Mouse (Mus musculus): ENCODE data around the gene Relch.
A peak's percentile ranks its signal among the peaks of the same experiment; 100 is the strongest.
"Not testable (repeated sequence)": the region's sequence is repeated elsewhere in the genome, so short reads cannot be mapped to it uniquely, and the experiment has no call there.

Gene Relch

DNA sequence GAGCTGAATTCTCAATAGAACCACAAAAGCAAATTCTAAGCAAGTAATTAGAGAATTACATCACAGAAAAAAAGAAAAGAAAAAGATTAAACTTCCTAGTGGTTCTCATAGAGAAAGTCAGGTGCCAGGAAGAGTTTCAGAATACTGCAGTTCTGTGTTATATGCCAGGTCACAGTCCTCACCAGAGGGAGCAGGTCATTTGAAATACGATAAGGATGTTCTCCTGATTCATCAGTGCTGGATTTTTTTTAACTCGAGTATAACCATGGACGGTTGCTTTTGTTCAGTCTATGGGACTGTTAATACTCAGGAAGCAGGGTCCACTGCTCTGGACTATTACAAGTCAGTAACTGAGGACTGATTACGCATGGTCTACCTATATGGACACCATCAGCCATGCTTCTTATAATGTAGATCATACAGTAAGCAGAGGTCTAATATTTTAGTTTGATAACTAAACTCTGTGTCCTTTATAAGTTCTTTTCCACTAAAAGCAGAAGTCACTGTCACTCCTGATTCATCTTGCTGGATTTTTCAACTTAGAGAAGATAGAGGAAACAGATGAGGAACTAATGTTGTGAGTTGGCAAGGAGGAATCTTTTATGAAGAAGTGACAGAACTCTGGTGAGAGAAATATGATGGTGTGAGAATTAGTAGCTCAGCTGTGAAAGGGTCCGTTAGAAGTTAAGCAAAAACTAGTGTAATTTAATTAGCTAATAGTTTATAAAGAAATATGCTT, 83.4 kb downstream of the Relch start:
- DNase-seq, result no peak

- DNase-seq, result no peak
These were observed 84.6 kb downstream of the Relch start for GRCm38 (mm10) chr1:105748091-105748799.

- DNase-seq, result no peak
These were observed 88.5 kb downstream of the Relch start for GRCm38 (mm10) chr1:105752196-105752595.

GRCm38 (mm10) chr1:105752944-105753343, 89.3 kb downstream of the Relch start:
- DNase-seq, result no peak

- no peak for DNase-seq
These were observed 95.1 kb downstream of the Relch start for GRCm38 (mm10) chr1:105758798-105759197.

DNA sequence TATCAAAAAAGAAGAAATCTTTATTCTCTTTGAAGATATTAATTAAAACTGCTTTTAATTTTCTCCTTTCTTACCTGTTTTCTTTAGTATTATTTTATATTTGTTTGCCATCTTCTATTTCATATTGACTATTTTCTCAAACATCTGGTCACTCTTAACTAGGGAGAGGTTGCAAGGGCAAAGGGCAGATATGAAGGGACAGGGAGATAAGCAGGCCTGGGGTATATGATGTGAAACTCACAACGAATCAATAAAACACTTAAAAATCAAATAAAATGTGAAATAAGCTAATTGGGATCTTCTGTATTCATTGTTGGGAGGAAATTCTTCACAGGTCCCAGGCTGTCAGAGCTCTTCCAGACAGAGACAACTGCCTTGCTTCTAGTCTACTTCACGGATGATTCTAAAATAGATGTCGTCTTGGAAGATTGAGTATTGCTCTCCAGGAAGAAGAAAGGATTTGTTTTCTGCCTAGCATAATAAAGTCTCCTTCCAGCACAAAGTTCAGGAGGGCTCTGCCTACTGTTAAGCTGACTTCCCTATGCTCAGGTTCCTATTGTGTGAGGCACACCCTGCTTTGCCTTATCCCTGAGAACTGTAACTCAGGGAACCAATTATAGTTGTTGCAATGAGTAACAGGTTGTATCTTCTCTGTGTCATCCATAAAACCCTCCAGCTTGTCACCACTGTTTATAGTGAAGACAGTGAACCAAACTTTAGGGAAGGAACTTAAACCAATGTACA, 95.9 kb downstream of the Relch start:
- DNase-seq, result no peak

- no peak for DNase-seq
These were observed 101.9 kb downstream of the Relch start for GRCm38 (mm10) chr1:105765586-105765985.

GRCm38 (mm10) chr1:105766099-105766498, 102.4 kb downstream of the Relch start:
- not testable (repeated sequence) for DNase-seq

- no peak for DNase-seq
These were observed 104.7 kb downstream of the Relch start for GRCm38 (mm10) chr1:105768397-105768796.

- DNase-seq, result no peak
These were observed 107.0 kb downstream of the Relch start for GRCm38 (mm10) chr1:105770685-105771084.

GRCm38 (mm10) chr1:105776426-105776825, 112.8 kb downstream of the Relch start:
- no peak for DNase-seq

- DNase-seq, result no peak
These were observed 116.4 kb downstream of the Relch start for GRCm38 (mm10) chr1:105780079-105780456.

GRCm38 (mm10) chr1:105780457-105781364, 117.0 kb downstream of the Relch start, which contains the start of gene Tnfrsf11a:
Gene Tnfrsf11a (plus strand): TSS chr1:105780718.
- DNase-seq, result peak; percentile 85

GRCm38 (mm10) chr1:105781391-105782146, 117.9 kb downstream of the Relch start:
- DNase-seq, result no peak

DNA sequence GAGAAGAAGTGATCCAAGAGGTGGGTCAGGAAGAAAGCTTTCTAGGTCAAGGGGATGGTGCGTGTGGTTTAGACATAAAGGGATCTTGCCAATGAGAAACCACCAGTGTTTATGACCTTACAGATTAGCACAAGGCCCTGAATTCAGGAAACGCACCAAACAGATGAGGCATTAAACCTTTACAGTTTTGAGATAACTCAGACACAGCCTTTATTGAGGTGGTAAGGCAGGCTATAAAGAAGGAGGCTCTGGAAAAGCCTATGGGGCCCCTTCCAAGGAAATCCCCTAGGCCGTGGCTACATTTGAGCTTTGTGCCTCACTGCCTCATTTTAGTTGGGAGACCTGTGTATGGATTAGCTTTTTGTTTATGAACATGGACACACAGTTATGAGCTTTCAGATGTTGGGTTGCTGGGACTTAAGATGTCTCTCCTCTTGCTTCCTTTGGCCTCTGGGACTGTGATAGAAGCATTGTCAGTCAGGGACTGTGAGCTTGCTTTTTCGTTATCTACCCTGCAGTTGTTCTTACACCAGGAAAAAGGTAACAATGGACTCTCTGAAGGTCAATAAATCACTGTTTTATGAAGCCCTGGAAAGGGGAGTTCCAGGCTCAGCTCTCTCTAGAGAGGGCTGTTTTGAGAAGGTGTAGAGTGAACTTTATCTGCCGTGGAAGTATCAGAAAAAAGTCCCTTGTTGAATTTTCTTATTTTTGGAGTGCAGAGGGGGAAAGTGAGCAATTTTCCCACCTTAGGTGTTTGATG, 120.8 kb downstream of the Relch start:
- no peak for DNase-seq

DNA sequence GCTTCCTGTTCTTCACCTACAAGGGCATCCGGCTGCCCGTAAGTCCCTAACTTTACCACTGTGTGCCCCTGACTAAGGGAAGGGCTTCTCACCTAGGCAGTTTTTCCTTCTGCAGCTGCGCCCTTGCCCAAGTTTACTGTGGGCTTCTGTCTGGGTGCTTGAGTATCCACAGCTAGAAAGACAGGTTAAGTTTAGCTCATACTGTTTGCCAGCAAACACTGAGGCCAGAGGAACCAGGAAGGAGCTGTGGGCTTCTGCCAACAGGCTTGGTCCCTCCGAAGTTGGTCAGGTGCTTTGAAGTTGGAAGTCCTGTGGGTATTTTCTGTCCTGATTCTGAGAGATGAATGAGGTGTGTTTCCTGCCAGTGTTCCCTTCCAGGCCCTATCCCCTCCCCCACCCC, 121.5 kb downstream of the Relch start:
- no peak for DNase-seq

DNA sequence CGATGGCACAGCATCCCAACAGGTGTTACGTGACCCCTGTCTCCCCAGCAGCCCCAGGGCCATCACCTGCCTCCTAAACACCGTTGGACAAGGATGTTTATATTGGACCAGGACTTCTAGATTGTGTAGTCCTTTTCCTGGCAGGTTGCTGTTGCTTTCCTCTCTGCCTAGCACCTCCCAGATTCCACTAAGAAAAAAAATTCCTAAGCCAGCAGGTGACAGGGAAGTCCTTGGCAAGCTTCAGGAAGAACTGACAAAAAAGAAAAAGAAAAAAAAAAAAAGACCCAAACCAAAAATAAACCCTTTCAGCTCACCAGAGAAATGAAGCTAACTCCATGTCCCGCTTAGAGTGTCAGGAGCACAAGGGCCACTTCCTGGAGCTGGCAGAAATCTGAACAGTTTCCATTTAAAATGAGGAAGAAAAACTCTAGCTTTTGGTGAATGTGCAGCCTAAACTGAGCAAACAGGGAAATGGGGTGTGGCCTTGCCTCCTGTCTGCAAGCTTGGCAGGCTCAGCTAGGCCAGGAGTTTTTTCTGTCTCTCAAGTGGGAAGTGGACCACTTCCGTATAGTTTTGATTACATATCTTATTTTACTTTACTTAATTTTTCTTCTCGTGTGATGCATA, 123.2 kb downstream of the Relch start:
- no peak for DNase-seq

DNA sequence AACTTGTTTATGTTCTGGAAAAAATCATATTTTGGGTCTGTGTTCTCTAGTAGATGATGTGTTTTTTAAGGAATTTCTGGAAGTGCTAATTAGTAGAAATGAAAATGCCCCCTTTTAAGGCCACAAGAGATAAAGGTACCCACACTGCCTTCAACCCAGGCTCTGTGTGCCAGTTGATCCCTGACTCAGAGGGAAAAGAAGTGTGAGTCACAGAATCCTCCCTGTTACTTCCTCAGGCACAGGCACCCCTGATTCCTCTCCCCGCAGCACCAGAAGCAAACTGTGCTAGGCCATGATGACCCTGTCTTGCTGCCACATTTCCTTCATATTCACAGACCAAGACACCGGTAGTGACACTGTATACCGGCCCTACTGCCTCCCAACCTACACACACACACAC, 126.4 kb downstream of the Relch start:
- peak; percentile 13 for DNase-seq

GRCm38 (mm10) chr1:105794670-105795069, 131.0 kb downstream of the Relch start:
- no peak for DNase-seq

DNA sequence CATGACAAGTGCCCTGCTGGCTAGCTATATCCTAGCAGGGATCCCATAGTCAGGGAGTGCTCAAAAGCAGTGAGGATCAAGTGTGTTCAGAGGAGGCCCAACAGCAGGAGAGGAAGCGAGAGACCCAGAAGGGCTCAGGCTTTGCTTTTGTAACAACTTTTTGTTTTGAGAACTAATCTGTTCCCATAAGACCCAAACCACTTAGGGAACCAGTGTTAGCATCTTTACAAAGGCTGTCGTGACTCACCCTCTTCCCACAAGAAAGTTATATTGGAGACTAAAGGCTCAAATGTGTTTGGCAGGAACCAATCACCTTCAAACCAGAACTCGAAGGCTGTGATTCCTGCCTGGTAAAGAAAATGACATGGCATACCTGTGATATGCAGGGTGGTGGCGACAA, 132.0 kb downstream of the Relch start:
- no peak for DNase-seq

GRCm38 (mm10) chr1:105800570-105800969, 136.9 kb downstream of the Relch start:
- no peak for DNase-seq

All from thymus, postnatal 4 days (tissue).